Mouse (Mus musculus): ENCODE data around the gene Steap2.

- TF ChIP-seq CTCF (IDR thresholded peaks at IDR 0.05; ENCODE audit: borderline replicate concordance, insufficient read depth, low read depth, low read length) (no peak), POLR2A (IDR thresholded peaks at IDR 0.05; ENCODE audit: borderline replicate concordance, insufficient read depth, low read length) (no peak)
Observed at GRCm38 (mm10) chr5:5692167-5692738, 2.1 kb downstream of the Steap2 start.

Data from cerebellum, adult 2 months (tissue).